Mouse (Mus musculus): Measurements from ENCODE around the gene Slc39a2.
"Not testable (repeated sequence)": the region's sequence is repeated elsewhere in the genome, so short reads cannot be mapped to it uniquely, and the experiment has no call there.

Gene Slc39a2

GRCm38 (mm10) chr14:51892191-51892939 lies at the start of gene Slc39a2:
Gene Slc39a2 (plus strand): TSS chr14:51892889.
- no peak for DNase-seq (ENCODE audit: low read depth)

- DNase-seq (ENCODE audit: low read depth) = no peak
Observed at GRCm38 (mm10) chr14:51843882-51844281, 48.8 kb upstream of the Slc39a2 start.

GRCm38 (mm10) chr14:51846566-51846965 lies 46.1 kb upstream of the Slc39a2 start:
- no peak for DNase-seq (ENCODE audit: low read depth)

GRCm38 (mm10) chr14:51851006-51851405 lies 41.7 kb upstream of the Slc39a2 start:
- DNase-seq (ENCODE audit: low read depth) = not testable (repeated sequence)

GRCm38 (mm10) chr14:51853399-51853798 lies 39.3 kb upstream of the Slc39a2 start, which contains the start of gene Ear6:
Gene Ear6 (plus strand): TSS chr14:51853699.
- no peak for DNase-seq (ENCODE audit: low read depth)

GRCm38 (mm10) chr14:51855280-51855679 lies 37.4 kb upstream of the Slc39a2 start:
- DNase-seq (ENCODE audit: low read depth) = not testable (repeated sequence)

GRCm38 (mm10) chr14:51863603-51864002 lies 29.1 kb upstream of the Slc39a2 start:
- DNase-seq (ENCODE audit: low read depth) = peak; percentile 36

GRCm38 (mm10) chr14:51870756-51871155 lies 21.9 kb upstream of the Slc39a2 start:
- no peak for DNase-seq (ENCODE audit: low read depth)

- no peak for DNase-seq (ENCODE audit: low read depth)
Observed at GRCm38 (mm10) chr14:51871741-51872140, 20.9 kb upstream of the Slc39a2 start.

GRCm38 (mm10) chr14:51877517-51877916 lies 15.2 kb upstream of the Slc39a2 start:
- no peak for DNase-seq (ENCODE audit: low read depth)

GRCm38 (mm10) chr14:51883527-51884030 lies 9.1 kb upstream of the Slc39a2 start:
- DNase-seq (ENCODE audit: low read depth) = peak; percentile 87

GRCm38 (mm10) chr14:51884031-51884544 lies 8.6 kb upstream of the Slc39a2 start:
- peak; percentile 33 for DNase-seq (ENCODE audit: low read depth)

- DNase-seq (ENCODE audit: low read depth) = peak; percentile 95
Observed at GRCm38 (mm10) chr14:51884598-51885331, 7.9 kb upstream of the Slc39a2 start, which contains the start of gene Mettl17. Gene Mettl17 (plus strand): TSS chr14:51884842.

- DNase-seq (ENCODE audit: low read depth) = no peak
Observed at GRCm38 (mm10) chr14:51886051-51886450, 6.6 kb upstream of the Slc39a2 start.

GRCm38 (mm10) chr14:51889833-51890232 lies 2.9 kb upstream of the Slc39a2 start:
- DNase-seq (ENCODE audit: low read depth) = no peak

- DNase-seq (ENCODE audit: low read depth) = no peak
Observed at GRCm38 (mm10) chr14:51893094-51893794, 555 bp downstream of the Slc39a2 start.

GRCm38 (mm10) chr14:51893809-51894208 lies 1.1 kb downstream of the Slc39a2 start:
- no peak for DNase-seq (ENCODE audit: low read depth)

- DNase-seq (ENCODE audit: low read depth) = no peak
Observed at GRCm38 (mm10) chr14:51895071-51895470, 2.4 kb downstream of the Slc39a2 start.

- DNase-seq (ENCODE audit: low read depth) = no peak
Observed at GRCm38 (mm10) chr14:51896019-51896418, 3.3 kb downstream of the Slc39a2 start.

- DNase-seq (ENCODE audit: low read depth) = no peak
Observed at GRCm38 (mm10) chr14:51896539-51897170, 4.0 kb downstream of the Slc39a2 start.

GRCm38 (mm10) chr14:51899351-51899750 lies 6.7 kb downstream of the Slc39a2 start:
- no peak for DNase-seq (ENCODE audit: low read depth)
